Mouse (Mus musculus): Measurements from ENCODE around the gene Hck. TPM values are rescaled to one million over a fixed set of nuclear protein-coding genes. Genes with fewer than 3 reads are reported as not detected.

Hck gene
- polyA plus RNA-seq, 2 experiments = 5.9 to 7.8 TPM

DNA sequence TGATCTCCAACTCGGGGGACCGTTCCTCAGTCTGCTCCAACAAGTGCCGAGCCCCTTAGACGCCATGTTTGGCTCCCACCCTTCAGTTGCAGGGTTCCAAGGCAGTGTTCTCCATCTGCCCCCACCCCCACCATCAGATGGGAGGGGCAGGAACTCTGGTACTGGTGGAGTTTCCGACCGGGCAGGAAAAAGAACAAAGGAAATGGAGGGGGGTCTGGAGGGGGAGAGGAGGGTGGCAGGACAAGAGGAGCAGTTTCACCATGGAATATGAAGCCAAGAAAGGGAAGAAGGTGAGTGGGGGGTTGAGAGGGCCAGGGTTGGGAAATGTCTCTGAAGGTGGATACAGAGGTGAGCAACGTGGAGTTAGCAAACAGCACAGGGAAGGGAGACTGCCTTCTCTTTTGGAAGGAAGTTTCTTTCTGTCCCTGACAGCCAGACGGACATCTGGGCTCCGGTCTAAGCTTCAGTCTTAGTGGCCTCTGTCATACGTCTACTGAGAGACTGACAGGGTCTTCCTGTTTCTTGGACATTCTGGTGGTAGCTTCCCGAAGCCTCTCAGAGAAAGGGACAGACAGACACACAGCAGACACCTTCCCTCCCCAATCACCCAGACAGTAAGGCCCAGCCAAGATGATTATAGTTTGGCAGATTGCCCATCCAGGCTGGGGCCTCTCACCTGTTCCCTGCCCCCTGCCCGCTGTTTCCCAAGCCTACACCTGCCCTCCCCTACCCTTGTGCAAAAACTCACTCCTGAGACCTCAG is 42.3 kb upstream of the Hck start, which contains the start of gene Ccm2l:
TSS of gene Ccm2l (plus strand) at position 209 of the 762 bp plus-strand sequence.
- ATAC-seq (ENCODE audit: insufficient read depth) (no peak), DNase-seq (ENCODE audit: low read depth in 3 of 3, low spot score in 3 of 3) (no peak)
- H3K4me3 ChIP-seq (ENCODE audit: insufficient read depth in 1 of 2, low read depth in 2 of 2, low read length in 2 of 2) = 0 out of 4 replicates have a peak within 1 kb of the TSS, but pooled peaks of 1 of the 2 experiments have one; percentile 22
- H3K36me3 ChIP-seq (replicated peaks; ENCODE audit: control insufficient read depth, insufficient read depth, low read depth) = no peaks in the 10 kb centered on the region
- WGBS (ENCODE audit: insufficient replicate concordance) = 20% methylated on average over 12 of the region's 12 CpGs
- H3K27me3 ChIP-seq (ENCODE audit: control insufficient read depth, insufficient read depth, low read length) = peaks cover 3% of the 10 kb centered on the region
- no peak for TF ChIP-seq CTCF (IDR thresholded peaks at IDR 0.05; ENCODE audit: low read depth)
- TF ChIP-seq EP300 (IDR thresholded peaks at IDR 0.05; ENCODE audit: low read depth) = no peak
- H3K9me3 ChIP-seq (ENCODE audit: control insufficient read depth, low read length) = no peaks in the 10 kb centered on the region
- peaks cover 0 to 4% of the 10 kb centered on the region in 2 experiments; a peak in 1 of 4 replicates for H3K4me1 ChIP-seq (replicated peaks; ENCODE audit: control insufficient read depth in 2 of 2, insufficient read depth in 2 of 2, low read length in 1 of 2)
- no peak within 1 kb of the TSS for H3K27ac ChIP-seq
- H3K9ac ChIP-seq (replicated peaks) = no peak within 1 kb of the TSS; the same call in 1 of the 2 replicates
- peak within 1 kb of the TSS; percentile 18; the same call in 1 of the 2 replicates for H3K4me2 ChIP-seq (ENCODE audit: low read depth)

- WGBS (ENCODE audit: insufficient replicate concordance) = 37% methylated on average over 6 of the region's 6 CpGs
- Histone ChIP-seq H3K4me1 (replicated peaks; ENCODE audit: control insufficient read depth in 2 of 2, insufficient read depth in 2 of 2, low read length in 1 of 2) (peaks cover 0 to 4% of the 10 kb centered on the region in 2 experiments; a peak in 1 of 4 replicates), H3K9me3 (ENCODE audit: control insufficient read depth, low read length) (no peaks in the 10 kb centered on the region), H3K4me3 (ENCODE audit: insufficient read depth in 1 of 2, low read depth in 2 of 2, low read length in 2 of 2) (no peak overlapping the region), H3K9ac (replicated peaks) (no peak overlapping the region), H3K27me3 (ENCODE audit: control insufficient read depth, insufficient read depth, low read length) (peaks cover 6% of the 10 kb centered on the region), H3K36me3 (replicated peaks; ENCODE audit: control insufficient read depth, insufficient read depth, low read depth) (no peaks in the 10 kb centered on the region), H3K4me2 (ENCODE audit: low read depth) (no peak overlapping the region), H3K27ac (no peak overlapping the region)
- ATAC-seq (ENCODE audit: insufficient read depth) (no peak), DNase-seq (ENCODE audit: low read depth in 3 of 3, low spot score in 3 of 3) (no peak)
- no peak for TF ChIP-seq EP300 (IDR thresholded peaks at IDR 0.05; ENCODE audit: low read depth)
- TF ChIP-seq CTCF (IDR thresholded peaks at IDR 0.05; ENCODE audit: low read depth) = no peak
Observed at GRCm38 (mm10) chr2:153066991-153067390, 41.3 kb upstream of the Hck start.

GRCm38 (mm10) chr2:153070762-153071490 is 37.3 kb upstream of the Hck start:
- no peak overlapping the region for H3K4me2 ChIP-seq (ENCODE audit: low read depth)
- DNase-seq (ENCODE audit: low read depth in 3 of 3, low spot score in 3 of 3) = no peak
- peaks cover 0 to 4% of the 10 kb centered on the region in 2 experiments; a peak in 2 of 4 replicates for H3K4me1 ChIP-seq (replicated peaks; ENCODE audit: control insufficient read depth in 2 of 2, insufficient read depth in 2 of 2, low read length in 1 of 2)
- no peak for TF ChIP-seq EP300 (IDR thresholded peaks at IDR 0.05; ENCODE audit: low read depth)
- TF ChIP-seq CTCF (IDR thresholded peaks at IDR 0.05; ENCODE audit: low read depth) = peak; percentile 53
- no peak for ATAC-seq (ENCODE audit: insufficient read depth)
- WGBS (ENCODE audit: insufficient replicate concordance) = 48% methylated on average over 23 of the region's 23 CpGs
- H3K9ac ChIP-seq (replicated peaks) = no peak overlapping the region
- no peak overlapping the region for H3K4me3 ChIP-seq (ENCODE audit: insufficient read depth in 1 of 2, low read depth in 2 of 2, low read length in 2 of 2)
- no peaks in the 10 kb centered on the region for H3K36me3 ChIP-seq (replicated peaks; ENCODE audit: control insufficient read depth, insufficient read depth, low read depth)
- H3K9me3 ChIP-seq (ENCODE audit: control insufficient read depth, low read length) = no peaks in the 10 kb centered on the region
- peaks cover 6% of the 10 kb centered on the region for H3K27me3 ChIP-seq (ENCODE audit: control insufficient read depth, insufficient read depth, low read length)
- H3K27ac ChIP-seq = no peak overlapping the region

- ATAC-seq (ENCODE audit: insufficient read depth) (no peak), DNase-seq (ENCODE audit: low read depth in 3 of 3, low spot score in 3 of 3) (no peak)
- Histone ChIP-seq H3K9me3 (ENCODE audit: control insufficient read depth, low read length) (no peaks in the 10 kb centered on the region), H3K36me3 (replicated peaks; ENCODE audit: control insufficient read depth, insufficient read depth, low read depth) (no peaks in the 10 kb centered on the region), H3K27me3 (ENCODE audit: control insufficient read depth, insufficient read depth, low read length) (peaks cover 6% of the 10 kb centered on the region), H3K9ac (replicated peaks) (no peak overlapping the region), H3K27ac (no peak overlapping the region), H3K4me1 (replicated peaks; ENCODE audit: control insufficient read depth in 2 of 2, insufficient read depth in 2 of 2, low read length in 1 of 2) (peaks cover 0 to 8% of the 10 kb centered on the region in 2 experiments; a peak in 2 of 4 replicates), H3K4me2 (ENCODE audit: low read depth) (peak overlapping the region; percentile 42), H3K4me3 (ENCODE audit: insufficient read depth in 1 of 2, low read depth in 2 of 2, low read length in 2 of 2) (peak overlapping the region in 1 of 2 experiments; percentile 16; a peak in 1 of 4 replicates)
- TF ChIP-seq EP300 (IDR thresholded peaks at IDR 0.05; ENCODE audit: low read depth) (no peak), CTCF (IDR thresholded peaks at IDR 0.05; ENCODE audit: low read depth) (no peak)
- 68% methylated on average over 67 of the region's 67 CpGs for WGBS (ENCODE audit: insufficient replicate concordance)
Observed at GRCm38 (mm10) chr2:153071491-153072184, 36.6 kb upstream of the Hck start.

All from liver, embryonic 14.5 days (tissue).